Mouse (Mus musculus) brain, embryonic 14.5 days (tissue): ENCODE results near the gene Nfkb2. TPM values are rescaled to one million over a fixed set of nuclear protein-coding genes. Genes with fewer than 3 reads are reported as not detected.

Experiments
- DNase-seq: peaks from one replicate; pipeline ENCODE4 v3.0.0-alpha.2; 2011; ENCODE audit warnings: low read depth
- CTCF ChIP-seq: fragments of 200-500 bp; IDR thresholded peaks from 2 replicates; pipeline ENCODE4 v1.5.1; 2012; ENCODE audit warnings: inconsistent platforms, mild to moderate bottlenecking, moderate library complexity, borderline replicate concordance; ENCODE audit not compliant: insufficient read depth, insufficient read length; ENCODE audit errors: extremely low read depth
- POLR2A ChIP-seq: fragments of 200-500 bp; IDR thresholded peaks from 2 replicates; pipeline ENCODE4 v1.6.1; 2012; ENCODE audit warnings: mild to moderate bottlenecking, inconsistent platforms, borderline replicate concordance; ENCODE audit not compliant: poor library complexity, insufficient read depth, insufficient read length, severe bottlenecking; ENCODE audit errors: extremely low read depth
- polyA plus RNA-seq: library from polyadenylated mRNA; depleted of rRNA; stranded (reverse); fragments of >200 nt; gene quantifications from 2 replicates; pipeline ENCODE4 v1.2.3, GENCODE M21; 2012

The Nfkb2 gene
- polyA plus RNA-seq, 1 experiment, result 4.3 TPM

DNA sequence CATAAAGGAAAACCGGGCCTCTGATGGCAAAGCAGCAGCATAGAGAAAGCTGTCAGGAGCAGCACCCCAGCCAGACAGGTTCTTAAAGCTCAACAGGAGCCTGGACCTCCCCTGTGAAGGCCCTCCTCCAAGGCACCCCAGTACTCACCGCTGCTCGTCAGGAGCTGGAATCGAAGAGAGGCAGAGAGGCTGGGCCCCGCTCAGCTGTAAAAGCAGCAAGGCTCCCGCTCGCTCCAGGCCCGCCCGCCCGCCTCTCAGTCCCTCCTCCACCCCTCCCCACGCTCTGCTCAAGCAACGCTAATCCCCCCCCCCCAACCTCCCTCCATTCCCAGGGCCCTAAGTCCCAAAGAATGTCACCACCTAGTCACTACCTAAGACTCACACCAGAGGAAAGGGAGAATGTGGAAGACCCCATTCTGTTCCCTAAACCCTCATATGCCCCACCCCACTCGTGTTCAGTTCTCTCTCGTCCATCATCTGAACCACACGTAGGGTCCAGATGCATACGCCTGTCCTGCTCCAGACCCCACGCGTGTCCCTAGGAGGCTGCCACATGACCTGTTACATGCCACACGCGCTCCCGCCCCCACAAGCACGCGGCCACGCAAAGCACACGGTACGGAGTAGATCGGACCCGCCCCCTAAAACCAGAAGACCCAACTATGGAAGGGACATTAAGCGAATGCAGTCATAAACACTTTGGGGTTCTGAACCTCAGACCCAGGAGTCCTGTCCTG is 22.1 kb downstream of the Nfkb2 start:
- no peak for TF ChIP-seq POLR2A
- TF ChIP-seq CTCF, result no peak
- DNase-seq, result peak; percentile 67

DNA sequence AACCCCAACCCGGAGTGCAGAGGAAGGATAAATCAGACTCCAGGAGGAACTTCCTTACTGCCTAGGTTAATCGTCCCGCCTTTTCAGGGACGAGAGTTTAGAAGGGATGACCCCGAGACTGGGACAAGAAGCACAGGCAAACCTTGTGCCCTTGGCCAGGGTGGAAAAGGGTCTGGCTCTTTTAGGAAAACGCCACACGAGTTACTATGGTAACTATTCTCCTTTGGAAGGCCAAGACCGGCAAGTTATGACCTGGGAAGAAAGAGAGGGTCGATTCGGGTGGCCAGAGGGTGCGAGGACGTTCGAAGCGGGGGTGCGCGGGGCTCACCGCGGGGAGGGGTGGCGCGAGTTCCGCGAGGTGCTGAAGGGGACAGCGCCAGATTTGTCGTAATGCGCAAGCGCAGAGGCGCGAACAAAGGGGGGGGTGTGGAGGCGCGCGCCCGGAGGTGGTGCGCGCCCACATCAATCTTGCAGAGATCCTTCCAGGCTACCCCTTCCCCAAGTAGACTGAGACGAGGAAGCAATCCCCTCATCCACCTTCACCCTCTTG is 22.7 kb downstream of the Nfkb2 start, which contains the start of gene Psd:
TSS of gene Psd (minus strand) at position 401 of the 550 bp plus-strand sequence.
- TF ChIP-seq POLR2A (peak; percentile 21; the same call in 1 of the 2 replicates), CTCF (no peak)

DNA sequence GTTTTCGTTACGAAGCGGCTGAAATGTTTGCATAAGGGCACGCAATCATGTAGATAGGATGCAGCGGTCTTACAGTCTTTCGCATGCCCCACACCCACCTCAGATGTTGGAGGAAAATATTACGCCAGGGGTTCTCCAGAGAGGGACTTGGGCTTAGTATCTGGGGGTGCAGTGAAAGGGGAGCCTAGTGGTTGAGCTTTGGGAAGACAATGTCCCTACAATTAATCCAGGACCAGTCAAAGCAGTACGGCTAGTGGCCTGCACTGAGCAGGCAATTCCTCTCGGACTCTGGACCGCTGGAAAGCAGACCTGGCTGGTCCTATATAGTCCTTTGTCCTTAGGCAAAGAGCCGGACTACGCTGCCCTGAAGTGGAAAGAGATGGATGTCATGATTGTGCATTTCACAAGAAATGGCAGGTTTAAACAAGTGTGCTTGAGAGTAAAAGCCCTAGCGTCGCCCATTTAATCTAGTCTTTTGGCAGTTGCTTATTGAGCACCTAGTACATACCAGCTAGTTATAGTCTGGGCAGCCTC is 23.5 kb downstream of the Nfkb2 start:
- TF ChIP-seq CTCF (no peak), POLR2A (no peak)
- no peak for DNase-seq

More for the DNA sequence above, 22.7 kb downstream of the Nfkb2 start, which contains the start of gene Psd:
- peak; percentile 91 for DNase-seq

DNA sequence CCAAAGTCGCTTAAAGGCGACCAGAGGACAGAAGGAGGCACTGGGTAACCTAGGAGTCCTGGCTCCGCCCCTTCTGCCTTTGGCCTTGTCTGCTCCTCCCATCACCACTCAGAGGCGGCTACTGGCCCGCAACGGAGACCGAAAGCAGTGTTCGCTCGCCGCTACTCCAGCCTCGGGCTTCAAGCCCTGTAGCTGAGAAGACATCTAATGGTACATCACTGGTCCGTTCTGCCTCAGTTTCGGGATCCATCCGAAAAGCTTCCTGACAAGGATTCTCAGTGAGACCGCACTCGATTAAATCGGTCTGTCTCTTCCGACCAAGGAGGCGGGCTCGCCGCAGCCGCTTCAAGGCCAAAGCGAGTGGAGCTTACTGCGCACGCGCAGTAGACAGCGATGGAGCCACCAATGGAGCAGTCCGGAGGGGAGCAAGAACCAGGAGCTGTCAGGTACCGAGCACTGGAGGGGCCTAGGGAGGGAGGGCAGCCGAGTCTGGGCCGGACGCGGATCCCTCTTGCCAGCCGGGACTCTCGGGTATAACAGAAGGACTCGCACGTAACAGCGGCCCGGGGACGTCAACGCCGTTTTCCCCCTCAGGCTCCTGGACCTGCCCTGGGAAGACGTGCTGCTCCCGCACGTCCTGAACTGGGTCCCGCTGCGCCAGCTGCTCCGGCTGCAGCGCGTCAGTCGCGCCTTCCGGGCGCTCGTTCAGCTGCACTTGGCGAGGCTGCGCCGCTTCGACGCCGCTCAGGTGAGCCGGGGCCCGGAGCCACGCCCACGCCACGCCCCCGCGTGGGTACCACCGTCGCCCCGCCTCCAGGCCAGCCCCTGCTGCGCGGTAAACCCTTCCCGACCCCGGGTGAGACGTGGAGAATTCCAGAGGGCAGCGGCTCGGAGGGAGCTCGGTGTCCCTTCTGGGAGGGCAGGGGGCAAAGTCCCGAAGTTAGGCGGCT is 24.2 kb downstream of the Nfkb2 start, which contains the start of gene Fbxl15:
TSS of gene Fbxl15 (plus strand) at position 104 of the 950 bp plus-strand sequence.
- TF ChIP-seq CTCF (no peak), POLR2A (peak; percentile 70)
- DNase-seq, result peak; percentile 98

DNA sequence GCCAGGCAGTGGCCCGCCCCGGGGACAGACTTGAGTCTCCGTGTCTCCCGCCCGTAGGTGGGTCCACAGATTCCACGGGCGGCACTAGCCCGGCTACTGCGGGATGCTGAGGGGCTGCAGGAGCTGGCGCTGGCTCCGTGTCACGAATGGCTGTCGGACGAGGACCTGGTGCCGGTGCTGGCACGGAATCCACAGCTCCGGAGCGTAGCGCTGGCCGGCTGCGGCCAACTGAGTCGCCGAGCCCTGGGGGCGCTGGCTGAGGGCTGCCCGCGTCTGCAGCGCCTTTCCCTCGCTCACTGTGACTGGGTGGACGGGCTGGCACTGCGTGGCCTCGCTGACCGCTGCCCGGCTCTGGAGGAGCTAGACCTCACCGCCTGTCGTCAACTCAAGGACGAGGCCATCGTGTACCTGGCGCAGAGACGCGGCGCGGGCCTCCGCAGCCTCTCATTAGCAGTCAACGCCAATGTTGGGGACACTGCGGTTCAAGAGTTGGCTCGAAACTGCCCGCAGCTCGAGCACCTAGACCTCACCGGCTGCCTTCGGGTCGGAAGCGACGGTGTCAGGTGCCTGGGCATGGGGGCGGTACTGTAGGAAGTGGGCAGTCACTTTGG is 25.0 kb downstream of the Nfkb2 start:
- no peak for DNase-seq
- no peak for TF ChIP-seq CTCF
- no peak for TF ChIP-seq POLR2A

DNA sequence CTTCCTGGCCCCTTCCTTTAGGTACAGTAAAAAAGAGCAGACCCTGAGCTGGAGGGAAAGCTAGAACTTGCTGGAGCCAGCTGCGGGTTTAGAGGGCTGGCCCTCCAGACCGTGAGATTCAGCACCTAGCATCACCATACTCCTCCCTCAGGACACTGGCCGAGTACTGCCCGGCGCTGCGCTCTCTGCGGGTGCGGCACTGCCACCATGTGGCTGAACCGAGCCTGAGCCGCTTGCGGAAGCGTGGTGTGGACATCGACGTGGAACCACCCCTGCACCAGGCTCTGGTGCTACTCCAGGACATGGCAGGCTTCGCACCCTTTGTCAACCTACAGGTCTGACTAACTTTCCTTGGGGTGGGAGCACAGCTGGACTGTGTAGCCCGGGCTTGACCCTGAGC is 25.8 kb downstream of the Nfkb2 start:
- TF ChIP-seq POLR2A (no peak), CTCF (peak; percentile 82)

DNA sequence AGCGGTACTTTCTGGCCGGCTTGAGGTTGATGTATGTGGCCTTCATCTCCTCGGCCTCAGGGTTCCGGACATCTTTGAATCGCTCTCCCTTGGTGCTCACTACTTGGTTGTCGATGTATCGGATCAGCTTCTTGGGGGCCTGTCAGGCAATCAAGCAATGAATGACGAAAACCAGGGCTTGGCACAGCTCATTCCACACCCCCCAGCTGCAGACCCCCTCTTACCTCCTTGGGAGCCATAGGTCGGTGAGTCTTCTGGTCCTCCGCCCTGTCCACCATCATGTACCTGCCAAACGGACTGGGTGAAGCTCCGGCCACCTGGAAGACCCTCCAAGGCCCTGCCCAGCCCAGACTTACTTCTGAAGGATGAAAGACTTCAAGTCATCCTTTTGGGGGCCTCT is 26.6 kb downstream of the Nfkb2 start:
- TF ChIP-seq CTCF, result no peak
- TF ChIP-seq POLR2A, result no peak
- DNase-seq, result no peak

More for the DNA sequence above, 25.8 kb downstream of the Nfkb2 start:
- DNase-seq, result peak; percentile 79

DNA sequence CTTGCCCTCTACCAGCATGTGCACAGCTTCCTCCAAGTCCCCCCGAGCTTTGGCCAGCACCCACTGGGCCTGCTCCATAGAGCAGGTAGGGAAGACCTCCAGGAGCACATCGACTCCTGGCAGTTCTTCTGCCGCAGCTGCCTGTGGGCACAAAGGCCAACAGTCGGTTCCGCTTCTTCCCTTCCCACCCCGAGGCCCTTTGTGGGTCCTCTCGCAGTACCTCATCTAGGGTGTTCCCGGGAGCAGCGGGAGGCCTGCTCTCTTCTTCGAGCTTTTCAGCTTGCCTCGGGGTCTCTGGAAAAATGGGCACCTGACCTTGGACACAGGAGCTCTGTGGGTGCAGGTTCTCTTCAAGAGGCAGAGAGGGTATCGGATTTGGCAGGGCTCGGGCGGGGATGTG is 27.2 kb downstream of the Nfkb2 start:
- TF ChIP-seq CTCF, result no peak
- TF ChIP-seq POLR2A, result no peak
- no peak for DNase-seq

DNA sequence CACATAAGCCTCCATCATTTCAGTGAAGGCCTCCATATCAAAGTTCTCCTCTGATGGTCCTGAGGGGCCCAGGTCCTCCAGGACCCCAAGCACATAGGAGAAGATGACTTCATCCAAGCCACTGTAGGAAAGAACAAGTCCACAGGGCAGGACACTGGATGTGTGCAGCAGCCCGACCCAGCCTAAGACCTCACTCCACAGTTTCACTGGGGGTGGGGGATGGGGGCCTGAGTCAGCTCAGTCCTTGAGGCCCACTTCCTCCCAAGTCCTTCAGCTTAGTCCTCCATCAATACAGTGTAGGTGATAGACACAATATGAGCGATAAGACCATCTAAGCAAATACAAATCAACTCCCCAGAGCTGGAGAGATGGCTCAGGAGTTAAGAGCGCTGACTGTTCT is 27.8 kb downstream of the Nfkb2 start:
- no peak for TF ChIP-seq POLR2A
- no peak for TF ChIP-seq CTCF
- DNase-seq, result no peak

DNA sequence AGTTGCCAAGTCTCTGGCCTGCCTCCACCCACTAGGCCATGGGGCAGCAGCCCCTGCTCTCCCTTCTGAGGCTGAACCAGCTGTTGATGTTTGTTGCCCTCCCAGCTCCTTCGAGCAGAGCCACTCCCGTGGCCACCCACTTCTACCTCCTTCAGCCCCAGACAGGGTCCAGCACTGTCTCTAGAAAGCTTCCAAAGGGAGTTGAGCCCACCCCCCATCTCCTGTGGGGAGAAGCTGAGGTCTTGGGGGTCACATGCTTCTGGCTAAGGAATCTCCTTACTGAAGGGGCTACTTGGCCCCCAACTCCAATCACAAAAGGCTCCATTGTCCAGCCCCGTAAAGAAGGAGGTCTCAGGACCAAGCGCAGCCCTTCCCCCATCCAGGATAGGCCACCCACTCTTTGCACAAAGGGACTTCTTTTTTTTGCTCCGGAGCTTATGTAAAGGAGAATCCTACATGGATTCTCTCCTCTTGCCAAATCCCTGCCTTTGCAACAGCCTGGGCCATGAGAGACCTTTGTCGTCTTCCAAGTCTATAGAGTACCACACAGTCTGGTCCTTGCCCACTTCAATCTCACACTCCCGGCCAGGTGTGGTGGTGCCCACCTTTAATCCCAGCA is 28.7 kb downstream of the Nfkb2 start:
- TF ChIP-seq CTCF, result no peak
- TF ChIP-seq POLR2A, result no peak
- no peak for DNase-seq
